Mouse (Mus musculus): ENCODE measurements around the gene Cdh8. TPM values are rescaled to one million over a fixed set of nuclear protein-coding genes. Genes with fewer than 3 reads are reported as not detected.

The Cdh8 gene
- polyA plus RNA-seq, 1 experiment = not detected

DNA sequence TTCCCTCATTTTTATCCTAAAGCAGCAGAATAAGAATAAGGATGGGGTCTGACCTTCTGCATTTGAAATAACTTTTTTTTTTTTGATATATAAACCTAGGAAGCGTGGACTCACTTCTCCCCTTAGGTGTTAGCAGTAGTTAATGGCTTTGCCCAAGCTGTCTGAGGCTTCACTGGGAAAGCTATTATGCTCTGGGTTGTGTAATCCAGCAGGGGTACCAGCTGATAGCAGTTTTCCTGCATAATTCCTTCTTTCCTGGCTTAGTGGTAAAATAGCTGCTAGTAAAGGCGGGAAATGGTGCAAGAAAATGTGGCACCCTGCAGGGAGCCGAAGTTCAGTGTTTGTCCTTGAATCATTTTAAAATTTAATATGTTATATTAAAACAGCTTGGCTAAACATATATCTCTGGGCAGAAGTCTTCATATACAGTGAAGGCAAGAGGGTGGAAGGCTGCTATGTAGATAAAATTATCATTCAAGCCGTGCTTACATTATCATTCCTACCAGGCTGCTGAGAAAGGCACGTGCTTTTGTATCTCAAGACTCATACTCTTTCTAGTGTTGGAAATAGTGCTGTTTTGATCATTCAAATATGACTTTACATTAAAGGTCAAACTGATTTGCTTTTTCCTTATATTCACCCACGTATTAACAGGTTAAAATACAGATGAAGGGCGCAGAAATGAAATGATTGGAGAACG is 367.5 kb downstream of the Cdh8 start:
- H3K27me3 ChIP-seq (ENCODE audit: control insufficient read depth, insufficient read depth, low read length) = no peaks in the 10 kb centered on the region
- no peaks in the 10 kb centered on the region for H3K36me3 ChIP-seq (ENCODE audit: control insufficient read depth, insufficient read depth, low read length)
- WGBS = 69% methylated on average over 8 of the region's 8 CpGs
- no peak overlapping the region for H3K4me3 ChIP-seq (ENCODE audit: low read depth, low read length)
- no peak overlapping the region for H3K27ac ChIP-seq (ENCODE audit: insufficient read depth, low read depth, low read length)
- no peaks in the 10 kb centered on the region for H3K4me1 ChIP-seq (ENCODE audit: control insufficient read depth, insufficient read depth, insufficient read length, low read length)
- TF ChIP-seq POLR2A (IDR thresholded peaks at IDR 0.05; ENCODE audit: low read depth, low read length) (no peak), CTCF (IDR thresholded peaks at IDR 0.05; ENCODE audit: extremely low read depth, insufficient read length, insufficient replicate concordance, low read depth, low read length) (no peak)

DNA sequence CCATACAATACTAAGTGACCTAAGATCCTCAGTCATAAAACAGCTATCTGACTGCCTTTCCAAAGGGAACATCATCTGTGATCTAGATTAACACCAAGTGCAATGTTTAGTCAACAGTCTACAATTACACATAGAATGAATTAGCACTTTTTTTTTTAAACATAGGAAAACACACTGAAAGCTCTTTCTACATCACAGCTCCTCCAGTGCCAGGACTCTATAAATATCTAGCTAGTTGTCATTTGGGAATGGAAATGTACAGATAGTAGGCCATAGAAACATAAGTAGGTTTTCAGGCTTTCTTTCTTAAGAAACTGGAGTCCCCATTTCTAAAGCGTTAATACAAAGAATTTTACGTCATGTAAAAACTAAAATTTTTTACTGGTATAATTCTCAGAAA is 375.8 kb downstream of the Cdh8 start:
- no peaks in the 10 kb centered on the region for H3K36me3 ChIP-seq (ENCODE audit: control insufficient read depth, insufficient read depth, low read length)
- no peak overlapping the region for H3K27ac ChIP-seq (ENCODE audit: insufficient read depth, low read depth, low read length)
- H3K4me3 ChIP-seq (ENCODE audit: low read depth, low read length) = no peak overlapping the region
- WGBS = 94% methylated on average over 2 of the region's 2 CpGs
- H3K27me3 ChIP-seq (ENCODE audit: control insufficient read depth, insufficient read depth, low read length) = no peaks in the 10 kb centered on the region
- TF ChIP-seq CTCF (IDR thresholded peaks at IDR 0.05; ENCODE audit: extremely low read depth, insufficient read length, insufficient replicate concordance, low read depth, low read length) (no peak), POLR2A (IDR thresholded peaks at IDR 0.05; ENCODE audit: low read depth, low read length) (no peak)
- H3K4me1 ChIP-seq (ENCODE audit: control insufficient read depth, insufficient read depth, insufficient read length, low read length) = no peaks in the 10 kb centered on the region

GRCm38 (mm10) chr8:99031060-99031459 is 385.2 kb downstream of the Cdh8 start:
- Histone ChIP-seq H3K27ac (ENCODE audit: insufficient read depth, low read depth, low read length) (no peak overlapping the region), H3K4me3 (ENCODE audit: low read depth, low read length) (no peak overlapping the region), H3K27me3 (ENCODE audit: control insufficient read depth, insufficient read depth, low read length) (no peaks in the 10 kb centered on the region), H3K4me1 (ENCODE audit: control insufficient read depth, insufficient read depth, insufficient read length, low read length) (no peaks in the 10 kb centered on the region), H3K36me3 (ENCODE audit: control insufficient read depth, insufficient read depth, low read length) (no peaks in the 10 kb centered on the region)
- TF ChIP-seq POLR2A (IDR thresholded peaks at IDR 0.05; ENCODE audit: low read depth, low read length) = no peak
- TF ChIP-seq CTCF (IDR thresholded peaks at IDR 0.05; ENCODE audit: extremely low read depth, insufficient read length, insufficient replicate concordance, low read depth, low read length) = no peak
- 19% methylated on average over 4 of the region's 4 CpGs for WGBS

All from small intestine, adult 2 months (tissue).